Mouse (Mus musculus) left cerebral cortex, adult 8-10 months (tissue): ENCODE results near the gene Grm8. TPM values are rescaled to one million over a fixed set of nuclear protein-coding genes. Genes with fewer than 3 reads are reported as not detected.

Experiments
- DNase-seq, 2 experiments: peaks; one replicate each; pipeline ENCODE4 v3.0.0; 2022; ENCODE audit warnings: low spot score in 2 of 2
- microRNA-seq, 2 experiments: library from miRNA; unstranded; fragments of <30 nt; microRNA quantifications; one replicate each; pipeline ENCODE4 v1.2.0; 2022
- total RNA-seq, 4 experiments: library from RNA; stranded (reverse); gene quantifications; 2 replicates each; pipeline ENCODE4 v1.2.4; 2022

The Grm8 gene
- total RNA-seq, 4 experiments from 2014 or later, result 21.3 to 30.1 (median 25.8) TPM

GRCm38 (mm10) chr6:27305351-27305750 lies 829.6 kb downstream of the Grm8 start:
- no peak for DNase-seq

- DNase-seq, result no peak
Measured at GRCm38 (mm10) chr6:27264972-27265371, 870.0 kb downstream of the Grm8 start.

GRCm38 (mm10) chr6:27262611-27263010 lies 872.4 kb downstream of the Grm8 start:
- DNase-seq, result no peak

GRCm38 (mm10) chr6:27240416-27240815 lies 894.6 kb downstream of the Grm8 start:
- no peak for DNase-seq

GRCm38 (mm10) chr6:27239968-27240367 lies 895.0 kb downstream of the Grm8 start:
- no peak for DNase-seq

Small RNA genes lying within 50 kb of the gene (microRNA-seq; reads per million reads assigned to microRNA genes)
- 76.3 to 152 reads per million in 2 experiments for gene Mir592
